Mouse (Mus musculus) limb, embryonic 14.5 days (tissue): ENCODE measurements around the gene Necap2. TPM values are rescaled to one million over a fixed set of nuclear protein-coding genes. Genes with fewer than 3 reads are reported as not detected.
A peak's percentile ranks its signal among the peaks of the same experiment; 100 is the strongest.

Source experiments
- ATAC-seq: fragments of 200-750 bp; cut with Nextera tagmentation; 2 replicates; pipeline ENCODE4 v1.8.0; 2017; ENCODE audit warnings: low read depth, moderate number of reproducible peaks, moderate TSS enrichment; ENCODE audit not compliant: low FRiP score
- DNase-seq: peaks from one replicate; pipeline ENCODE4 v3.0.0-alpha.2; 2015; ENCODE audit warnings: low spot score
- H3K27ac ChIP-seq: fragments of 300-500 bp; sonication (generic); replicated peaks from 2 replicates; pipeline ENCODE4 v1.5.1; 2014; ENCODE audit warnings: low read depth, mild to moderate bottlenecking, low read length, moderate library complexity, mixed read lengths
- H3K27me3 ChIP-seq: fragments of 300-500 bp; sonication (generic); 2 replicates; pipeline ENCODE4 v1.6.1; 2014; ENCODE audit warnings: low read length, mixed read lengths; ENCODE audit not compliant: control insufficient read depth, insufficient read depth
- H3K36me3 ChIP-seq: fragments of 300-500 bp; sonication (generic); 2 replicates; pipeline ENCODE4 v1.6.1; 2014; ENCODE audit warnings: mild to moderate bottlenecking, low read length, moderate library complexity, mixed read lengths; ENCODE audit not compliant: control insufficient read depth, insufficient read depth
- H3K4me1 ChIP-seq: fragments of 300-500 bp; sonication (generic); 2 replicates; pipeline ENCODE4 v1.6.1; 2014; ENCODE audit warnings: antibody characterized with exemption, low read length, mixed read lengths; ENCODE audit not compliant: control insufficient read depth, insufficient read depth
- H3K4me2 ChIP-seq: fragments of 300-500 bp; sonication (generic); replicated peaks from 2 replicates; pipeline ENCODE4 v1.6.1; 2014; ENCODE audit warnings: low read depth, mild to moderate bottlenecking, low read length, moderate library complexity; ENCODE audit not compliant: severe bottlenecking
- H3K4me3 ChIP-seq: fragments of 300-500 bp; sonication (generic); replicated peaks from 2 replicates; pipeline ENCODE4 v1.5.1; 2014; ENCODE audit warnings: low read length
- H3K9ac ChIP-seq: fragments of 300-500 bp; sonication (generic); 2 replicates; pipeline ENCODE4 v1.6.1; 2014; ENCODE audit warnings: mild to moderate bottlenecking, low read depth, low read length, moderate library complexity; ENCODE audit not compliant: severe bottlenecking
- H3K9me3 ChIP-seq: fragments of 300-500 bp; sonication (generic); 2 replicates; pipeline ENCODE4 v1.6.1; 2016; ENCODE audit warnings: low read length; ENCODE audit not compliant: control insufficient read depth
- POLR2A ChIP-seq: fragments of 200-500 bp; IDR thresholded peaks from 2 replicates; pipeline ENCODE4 v1.8.0; 2012; ENCODE audit warnings: inconsistent platforms, mild to moderate bottlenecking, moderate library complexity, borderline replicate concordance; ENCODE audit not compliant: insufficient read depth, insufficient read length; ENCODE audit errors: extremely low read depth
- WGBS: fragments of 180-500 bp; shearing (Covaris S2); extraction: QIAGEN DNeasy Blood & Tissue Kit; methylation state at CpG from one replicate; pipeline ENCODE4 v1.1.7; 2014; 5-methylcytosine and 5-hydroxymethylcytosine counted together
- polyA plus RNA-seq, 2 experiments: library from polyadenylated mRNA; depleted of rRNA in 1 of 2; stranded (reverse) in 1 of 2; unstranded in 1 of 2; fragments of >200 nt; fragmentation: Nextera tagmentation in 1 of 2; extraction: Ambion mirVana in 1 of 2; gene quantifications; 2 replicates each; pipeline versions ENCODE4 v1.2.1 to v1.2.3; 2012 to 2014

Gene Necap2
- polyA plus RNA-seq, 2 experiments: 79.1 to 90.5 TPM

DNA sequence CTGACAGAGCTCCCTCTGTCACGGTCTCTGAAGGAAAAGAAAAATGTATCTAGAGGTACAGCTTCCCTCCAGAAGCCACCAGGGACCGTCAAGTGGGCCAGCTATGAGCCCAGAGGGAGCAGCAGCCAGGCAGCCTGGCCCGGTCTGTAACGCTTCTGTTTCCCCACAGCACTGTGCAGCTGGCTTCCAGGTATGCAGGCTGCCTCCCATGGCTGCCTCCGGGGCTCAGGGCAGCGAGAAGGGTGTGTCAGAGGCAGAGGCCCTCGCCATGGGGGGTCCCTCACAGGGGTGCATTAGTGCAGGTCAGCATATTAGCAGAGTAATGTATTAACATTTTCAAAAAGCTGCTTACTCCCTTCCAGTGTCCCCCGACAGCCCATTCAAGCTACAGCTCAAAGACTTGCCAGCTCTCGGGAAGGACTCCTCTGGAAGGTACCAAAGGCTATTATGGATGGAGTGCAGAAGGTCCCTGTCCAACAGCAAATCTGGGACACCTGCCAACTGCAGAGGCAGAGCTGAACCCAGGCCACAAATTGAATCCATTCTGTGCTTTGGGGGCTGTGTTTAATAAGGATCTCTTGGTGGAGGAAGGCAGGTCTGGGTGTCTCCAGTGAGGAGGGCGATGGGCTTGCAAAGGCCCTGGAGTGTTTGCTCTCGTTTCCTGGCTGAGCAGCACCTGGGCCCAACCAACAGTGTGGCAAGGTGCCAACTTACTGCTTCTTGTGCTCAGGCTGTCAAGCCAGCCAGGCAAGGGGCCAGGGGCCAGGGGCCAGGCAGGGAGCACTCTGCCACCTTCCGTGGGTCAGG is 11.2 kb downstream of the Necap2 start:
- Histone ChIP-seq H3K4me3 (no peak overlapping the region), H3K4me2 (no peak overlapping the region), H3K4me1 (no peaks in the 10 kb centered on the region), H3K27me3 (no peaks in the 10 kb centered on the region), H3K9me3 (no peaks in the 10 kb centered on the region), H3K36me3 (peaks cover 64% of the 10 kb centered on the region), H3K9ac (no peak overlapping the region), H3K27ac (no peak overlapping the region)
- DNase-seq (no peak), ATAC-seq (no peak)
- no peak for TF ChIP-seq POLR2A
- 82% methylated on average over 12 of the region's 12 CpGs for WGBS

DNA sequence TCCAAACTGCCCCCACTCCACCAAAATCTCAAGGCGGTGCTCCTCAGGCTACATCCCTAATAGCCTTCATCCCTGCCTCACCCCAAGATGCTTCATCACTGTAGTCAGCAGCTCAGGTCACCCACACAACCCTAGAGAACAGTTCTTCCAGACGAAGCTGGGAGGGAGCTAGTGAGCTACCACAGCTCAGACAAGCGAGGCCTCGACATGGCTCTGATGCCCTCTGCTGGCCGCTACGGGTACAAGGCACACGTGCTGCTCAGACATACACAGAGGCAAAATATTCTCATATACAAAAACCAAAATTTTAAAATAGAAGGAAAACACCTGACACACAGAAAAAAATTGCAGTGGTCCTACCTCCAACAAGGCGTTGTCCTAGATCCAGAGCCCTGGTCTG is 13.0 kb downstream of the Necap2 start:
- DNase-seq (peak; percentile 88), ATAC-seq (0 out of 2 replicates have a peak, but pooled peaks have one; percentile 6)
- Histone ChIP-seq H3K36me3 (peaks cover 46% of the 10 kb centered on the region), H3K4me3 (no peak overlapping the region), H3K27me3 (no peaks in the 10 kb centered on the region), H3K4me2 (no peak overlapping the region), H3K27ac (no peak overlapping the region), H3K9me3 (no peaks in the 10 kb centered on the region), H3K4me1 (peaks cover 4% of the 10 kb centered on the region; the same call in 1 of the 2 replicates), H3K9ac (no peak overlapping the region)
- WGBS: 5% methylated on average over 8 of the region's 8 CpGs
- TF ChIP-seq POLR2A: no peak

DNA sequence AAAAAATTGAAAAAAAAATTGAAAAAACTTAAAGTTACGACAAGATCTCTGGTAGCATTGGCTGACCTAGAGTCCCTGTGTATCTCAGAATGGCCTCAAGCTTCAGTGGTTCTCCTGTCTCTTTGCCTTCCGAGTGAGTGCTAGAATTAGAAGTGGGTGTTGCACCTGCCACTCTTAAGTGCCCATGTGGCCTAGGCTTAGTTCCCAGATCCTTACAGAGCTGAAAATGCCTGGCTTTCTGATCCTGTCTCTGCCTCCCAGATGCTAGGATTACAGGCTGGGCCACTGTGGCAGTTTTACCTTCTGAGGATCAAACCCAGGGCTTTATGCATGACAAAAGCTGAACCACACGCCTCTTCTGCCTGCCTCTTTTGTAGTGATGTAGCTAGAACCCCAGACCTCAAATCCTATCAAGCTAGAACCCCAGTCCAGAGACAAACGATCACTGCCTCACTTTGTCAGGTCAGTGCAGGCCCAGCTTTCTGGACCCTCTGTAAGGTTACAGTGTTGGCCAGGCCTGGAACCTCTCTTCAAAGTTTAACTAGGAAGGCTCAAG is 14.0 kb downstream of the Necap2 start:
- Histone ChIP-seq H3K9ac (no peak overlapping the region), H3K9me3 (no peaks in the 10 kb centered on the region), H3K4me1 (peaks cover 9% of the 10 kb centered on the region), H3K27me3 (no peaks in the 10 kb centered on the region), H3K27ac (no peak overlapping the region), H3K36me3 (peaks cover 38% of the 10 kb centered on the region), H3K4me2 (no peak overlapping the region), H3K4me3 (no peak overlapping the region)
- no peak for TF ChIP-seq POLR2A
- DNase-seq: no peak
- ATAC-seq: no peak
- WGBS: 97% methylated on average over 4 of the region's 4 CpGs

DNA sequence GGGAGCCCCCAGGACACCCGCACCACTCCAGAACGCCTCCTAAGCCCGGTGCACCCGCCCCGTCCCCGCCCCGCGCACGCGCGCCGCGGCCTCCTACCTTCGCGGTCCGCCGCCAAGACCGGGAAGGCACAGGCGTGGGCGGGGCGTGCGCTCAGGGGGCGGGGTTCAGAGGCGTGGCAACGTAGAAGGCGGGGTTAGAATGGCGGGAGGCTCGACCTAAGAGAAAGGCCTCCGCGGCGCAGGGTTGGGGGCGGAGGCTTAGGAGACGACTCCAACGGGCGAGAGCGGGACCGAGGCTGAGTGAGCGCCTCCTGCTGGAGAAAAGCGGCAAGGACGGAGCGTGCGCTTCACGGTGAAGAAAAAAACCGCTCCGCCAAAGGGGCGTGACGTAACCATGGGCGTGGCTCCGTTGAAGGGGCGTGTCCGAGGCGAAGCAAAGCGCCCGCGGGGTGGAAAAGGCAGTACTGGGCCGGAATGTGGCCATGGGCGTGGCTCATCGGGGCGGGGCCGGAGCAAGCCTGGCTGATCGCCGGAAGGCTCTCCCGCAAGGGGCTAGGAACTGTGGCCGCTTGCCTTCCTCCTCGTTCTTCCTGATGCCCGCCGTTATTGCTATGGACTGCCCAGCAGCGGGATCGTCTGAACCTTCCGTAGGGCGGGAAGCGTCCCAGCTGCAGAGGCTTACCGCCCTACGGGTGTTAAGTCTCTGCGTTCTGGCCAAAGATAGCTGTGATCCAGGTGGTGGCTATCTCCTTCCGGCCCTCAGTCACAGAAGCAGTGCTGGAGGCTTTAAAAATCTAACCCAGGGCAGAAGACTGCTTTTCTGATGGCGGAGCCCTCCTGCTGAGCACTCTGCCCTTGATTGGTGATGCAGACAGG is 17.5 kb downstream of the Necap2 start, which contains the start of gene Crocc:
Gene Crocc, minus strand, starts transcription at position 125 of the 876 bp plus-strand sequence.
- Histone ChIP-seq H3K4me3 (peak within 1 kb of the TSS; percentile 73), H3K9ac (peak within 1 kb of the TSS; percentile 77), H3K27ac (peak within 1 kb of the TSS; percentile 85), H3K9me3 (no peaks in the 10 kb centered on the region), H3K4me2 (peak within 1 kb of the TSS; percentile 82), H3K4me1 (peaks cover 13% of the 10 kb centered on the region), H3K36me3 (peaks cover 17% of the 10 kb centered on the region), H3K27me3 (no peaks in the 10 kb centered on the region)
- ATAC-seq (peak; percentile 96), DNase-seq (peak; percentile 99)
- peak; percentile 91; the same call in 1 of the 2 replicates for TF ChIP-seq POLR2A
- WGBS: under 1% methylated on average over 66 of the region's 77 CpGs
